Mouse (Mus musculus) midbrain, embryonic 11.5 days (tissue): ENCODE data around the gene Zfp936. TPM values are rescaled to one million over a fixed set of nuclear protein-coding genes. Genes with fewer than 3 reads are reported as not detected.

Source experiments
- microRNA-seq: library from miRNA; unstranded; fragments of <30 nt; microRNA quantifications from one replicate; pipeline ENCODE4, GENCODE M21; 2017
- polyA plus RNA-seq: library from polyadenylated mRNA; unstranded; fragments of >200 nt; fragmentation: Nextera tagmentation; extraction: Ambion mirVana; gene quantifications from 2 replicates; pipeline ENCODE4 v1.2.1, GENCODE M21; 2014

Zfp936 gene
- polyA plus RNA-seq, 1 experiment from 2014 or later = not detected

Small RNAs within 50 kb of the gene (microRNA-seq; reads per million reads assigned to microRNA genes)
- not detected for gene Gm22707

Other genes starting within 250 kb of the Zfp936 start
- gene Gm2381, start 247.0 kb upstream of the Zfp936 start, polyA plus RNA-seq = not detected in 2 replicates
- not detected in 2 replicates for gene Vmn2r63, start 180.4 kb upstream of the Zfp936 start, polyA plus RNA-seq
- not detected in 2 replicates for gene Gm9268, start 95.5 kb upstream of the Zfp936 start, polyA plus RNA-seq
- gene Zfp715, start 199.1 kb downstream of the Zfp936 start, polyA plus RNA-seq = 14.9 and 15.7 TPM in 2 replicates
- 0.23 and 0.55 TPM in 2 replicates for gene Siglecf, start 237.1 kb downstream of the Zfp936 start, polyA plus RNA-seq